Mouse (Mus musculus) lung, adult 18-20 months (tissue): ENCODE results near the gene Ptprg.
"Not testable (repeated sequence)": the region's sequence is repeated elsewhere in the genome, so short reads cannot be mapped to it uniquely, and the experiment has no call there.

ENCODE experiments used
- DNase-seq, 2 experiments: peaks; one replicate each; pipeline ENCODE4 v3.0.0; 2022; ENCODE audit warnings: mixed read lengths in 2 of 2

Ptprg gene

GRCm38 (mm10) chr14:11902794-11903193 is 349.5 kb downstream of the Ptprg start:
- no peak for DNase-seq

- DNase-seq = no peak
These were observed 352.9 kb downstream of the Ptprg start for GRCm38 (mm10) chr14:11906130-11906675.

GRCm38 (mm10) chr14:11912253-11912652 is 358.9 kb downstream of the Ptprg start:
- DNase-seq = no peak

GRCm38 (mm10) chr14:11917225-11917624 is 363.9 kb downstream of the Ptprg start:
- no peak for DNase-seq

GRCm38 (mm10) chr14:11928545-11928944 is 375.2 kb downstream of the Ptprg start:
- DNase-seq = no peak

GRCm38 (mm10) chr14:11932517-11932916 is 379.2 kb downstream of the Ptprg start:
- no peak for DNase-seq

- no peak for DNase-seq
These were observed 381.2 kb downstream of the Ptprg start for GRCm38 (mm10) chr14:11934556-11934955.

- no peak for DNase-seq
These were observed 381.9 kb downstream of the Ptprg start for GRCm38 (mm10) chr14:11935281-11935680.

- DNase-seq = no peak
These were observed 382.4 kb downstream of the Ptprg start for GRCm38 (mm10) chr14:11935698-11936097.

GRCm38 (mm10) chr14:11938912-11939311 is 385.6 kb downstream of the Ptprg start:
- DNase-seq = no peak

GRCm38 (mm10) chr14:11941989-11942514 is 388.7 kb downstream of the Ptprg start:
- no peak for DNase-seq

- no peak for DNase-seq
These were observed 397.0 kb downstream of the Ptprg start for GRCm38 (mm10) chr14:11950379-11950778.

- no peak for DNase-seq
These were observed 401.9 kb downstream of the Ptprg start for GRCm38 (mm10) chr14:11955020-11955882.

GRCm38 (mm10) chr14:11960269-11961121 is 407.2 kb downstream of the Ptprg start:
- DNase-seq = no peak

GRCm38 (mm10) chr14:11962101-11962500 is 408.8 kb downstream of the Ptprg start:
- no peak for DNase-seq

GRCm38 (mm10) chr14:11962561-11962960 is 409.2 kb downstream of the Ptprg start:
- no peak for DNase-seq

- DNase-seq = no peak
These were observed 410.5 kb downstream of the Ptprg start for GRCm38 (mm10) chr14:11963791-11964190.

GRCm38 (mm10) chr14:11964326-11964725 is 411.0 kb downstream of the Ptprg start:
- not testable (repeated sequence) for DNase-seq

- DNase-seq = no peak
These were observed 412.5 kb downstream of the Ptprg start for GRCm38 (mm10) chr14:11965878-11966277.

- no peak for DNase-seq
These were observed 428.4 kb downstream of the Ptprg start for GRCm38 (mm10) chr14:11981764-11982163.

- no peak for DNase-seq
These were observed 429.7 kb downstream of the Ptprg start for GRCm38 (mm10) chr14:11983031-11983430.

- no peak for DNase-seq
These were observed 430.8 kb downstream of the Ptprg start for GRCm38 (mm10) chr14:11984086-11984485.

- DNase-seq = no peak
These were observed 435.6 kb downstream of the Ptprg start for GRCm38 (mm10) chr14:11988975-11989374.
